Mouse (Mus musculus) embryonic facial prominence, embryonic 11.5 days (tissue): Measurements from ENCODE around the gene Mfn2. TPM values are rescaled to one million over a fixed set of nuclear protein-coding genes. Genes with fewer than 3 reads are reported as not detected.

Source experiments
- ATAC-seq: fragments of 200-750 bp; cut with Nextera tagmentation; replicated peaks from 2 replicates; pipeline ENCODE4 v1.8.0; 2017; ENCODE audit warnings: low read depth; ENCODE audit not compliant: insufficient number of reproducible peaks, low FRiP score, low TSS enrichment
- DNase-seq: peaks from one replicate; pipeline ENCODE4 v3.0.0-alpha.2; 2015; ENCODE audit warnings: low spot score
- H3K27ac ChIP-seq: fragments of 300-500 bp; sonication (generic); replicated peaks from 2 replicates; pipeline ENCODE4 v1.5.1; 2014; ENCODE audit warnings: mild to moderate bottlenecking, low read depth, low read length, control low read depth
- H3K27me3 ChIP-seq: fragments of 300-500 bp; sonication (generic); 2 replicates; pipeline ENCODE4 v1.6.1; 2014; ENCODE audit warnings: mild to moderate bottlenecking, low read length, moderate library complexity, mixed read lengths; ENCODE audit not compliant: control insufficient read depth, insufficient read depth
- H3K36me3 ChIP-seq: fragments of 300-500 bp; sonication (generic); replicated peaks from 2 replicates; pipeline ENCODE4 v1.6.1; 2014; ENCODE audit warnings: low read depth, mild to moderate bottlenecking, low read length, moderate library complexity, mixed read lengths; ENCODE audit not compliant: control insufficient read depth, insufficient read depth
- H3K4me1 ChIP-seq: fragments of 300-500 bp; sonication (generic); 2 replicates; pipeline ENCODE4 v1.6.1; 2014; ENCODE audit warnings: low read length, mixed read lengths; ENCODE audit not compliant: control insufficient read depth, insufficient read depth
- H3K4me2 ChIP-seq: fragments of 300-500 bp; sonication (generic); 2 replicates; pipeline ENCODE4 v1.6.1; 2014; ENCODE audit warnings: low read depth, mild to moderate bottlenecking, control low read depth, low read length, moderate library complexity
- H3K4me3 ChIP-seq: fragments of 300-500 bp; sonication (generic); 2 replicates; pipeline ENCODE4 v1.5.1; 2014; ENCODE audit warnings: low read depth, low read length, control low read depth
- H3K9ac ChIP-seq: fragments of 300-500 bp; sonication (generic); replicated peaks from 2 replicates; pipeline ENCODE4 v1.6.1; 2014; ENCODE audit warnings: mild to moderate bottlenecking, control low read depth, low read length
- H3K9me3 ChIP-seq: fragments of 300-500 bp; sonication (generic); replicated peaks from 2 replicates; pipeline ENCODE4 v1.6.1; 2016; ENCODE audit warnings: mild to moderate bottlenecking, low read length, inconsistent platforms, mixed read lengths; ENCODE audit not compliant: control insufficient read depth
- WGBS: fragments of 180-500 bp; shearing (Covaris S2); extraction: QIAGEN DNeasy Blood & Tissue Kit; methylation state at CpG from one replicate; pipeline ENCODE4 v1.1.7; 2014; 5-methylcytosine and 5-hydroxymethylcytosine counted together
- polyA plus RNA-seq: library from polyadenylated mRNA; unstranded; fragments of >200 nt; fragmentation: Nextera tagmentation; extraction: Ambion mirVana; gene quantifications from 2 replicates; pipeline ENCODE4 v1.2.1, GENCODE M21; 2014

Gene Mfn2
- 23.1 and 28.0 TPM in 2 replicates for polyA plus RNA-seq

- H3K4me1 ChIP-seq: no peaks in the 10 kb centered on the region
- no peaks in the 10 kb centered on the region for H3K9me3 ChIP-seq
- peak within 1 kb of the TSS; percentile 90 for H3K4me3 ChIP-seq
- H3K36me3 ChIP-seq: no peaks in the 10 kb centered on the region
- peak within 1 kb of the TSS; percentile 57 for H3K27ac ChIP-seq
- peak within 1 kb of the TSS; percentile 82 for H3K9ac ChIP-seq
- peak within 1 kb of the TSS; percentile 52 for H3K4me2 ChIP-seq
- peak; percentile 89 for ATAC-seq
- no peaks in the 10 kb centered on the region for H3K27me3 ChIP-seq
- WGBS: under 1% methylated on average over 47 of the region's 59 CpGs
- DNase-seq: peak; percentile 93
These were observed at the start of gene Mfn2 for GRCm38 (mm10) chr4:147904313-147905089. Gene Mfn2 (minus strand): TSS chr4:147904704.

GRCm38 (mm10) chr4:147953590-147953989, 49.1 kb upstream of the Mfn2 start:
- Histone ChIP-seq H3K36me3 (no peaks in the 10 kb centered on the region), H3K27me3 (no peaks in the 10 kb centered on the region), H3K4me3 (no peak overlapping the region), H3K27ac (no peak overlapping the region), H3K4me1 (no peaks in the 10 kb centered on the region), H3K9ac (no peak overlapping the region), H3K4me2 (no peak overlapping the region), H3K9me3 (no peaks in the 10 kb centered on the region)
- WGBS: 10% methylated on average over 4 of the region's 4 CpGs
- ATAC-seq (0 out of 2 replicates have a peak, but pooled peaks have one; percentile 15), DNase-seq (peak; percentile 73)

- no peak overlapping the region for H3K9ac ChIP-seq
- DNase-seq: no peak
- 73% methylated on average over 2 of the region's 2 CpGs for WGBS
- no peak overlapping the region for H3K27ac ChIP-seq
- no peak overlapping the region for H3K4me2 ChIP-seq
- no peak overlapping the region for H3K4me3 ChIP-seq
- peaks cover 8% of the 10 kb centered on the region for H3K36me3 ChIP-seq
- no peak for ATAC-seq
- no peaks in the 10 kb centered on the region for H3K9me3 ChIP-seq
- H3K27me3 ChIP-seq: no peaks in the 10 kb centered on the region
- H3K4me1 ChIP-seq: no peaks in the 10 kb centered on the region
These were observed 43.0 kb upstream of the Mfn2 start for GRCm38 (mm10) chr4:147947511-147947910.

GRCm38 (mm10) chr4:147943005-147943404, 38.5 kb upstream of the Mfn2 start:
- no peaks in the 10 kb centered on the region for H3K27me3 ChIP-seq
- peaks cover 7% of the 10 kb centered on the region; the same call in 1 of the 2 replicates for H3K4me1 ChIP-seq
- WGBS: 91% methylated on average over 1 of the region's 1 CpGs
- no peak overlapping the region for H3K4me3 ChIP-seq
- DNase-seq: no peak
- no peak overlapping the region for H3K9ac ChIP-seq
- H3K36me3 ChIP-seq: peaks cover 8% of the 10 kb centered on the region
- ATAC-seq: no peak
- no peak overlapping the region for H3K27ac ChIP-seq
- no peak overlapping the region for H3K4me2 ChIP-seq
- H3K9me3 ChIP-seq: no peaks in the 10 kb centered on the region

- peak overlapping the region; percentile 76 for H3K9ac ChIP-seq
- no peaks in the 10 kb centered on the region for H3K9me3 ChIP-seq
- H3K27ac ChIP-seq: no peak overlapping the region
- H3K27me3 ChIP-seq: no peaks in the 10 kb centered on the region
- H3K36me3 ChIP-seq: peaks cover 8% of the 10 kb centered on the region
- DNase-seq (no peak), ATAC-seq (peak; percentile 45)
- peak overlapping the region; percentile 96 for H3K4me3 ChIP-seq
- peak overlapping the region; percentile 98 for H3K4me2 ChIP-seq
- H3K4me1 ChIP-seq: peaks cover 7% of the 10 kb centered on the region; the same call in 1 of the 2 replicates
- WGBS: 7% methylated on average over 76 of the region's 88 CpGs
These were observed 36.8 kb upstream of the Mfn2 start for GRCm38 (mm10) chr4:147941045-147942020.

- Histone ChIP-seq H3K27ac (peak within 1 kb of the TSS; percentile 15; the same call in 1 of the 2 replicates), H3K9me3 (no peaks in the 10 kb centered on the region), H3K4me1 (peaks cover 7% of the 10 kb centered on the region; the same call in 1 of the 2 replicates), H3K4me3 (peak within 1 kb of the TSS; percentile 96), H3K4me2 (peak within 1 kb of the TSS; percentile 98), H3K27me3 (no peaks in the 10 kb centered on the region), H3K9ac (peak within 1 kb of the TSS; percentile 76), H3K36me3 (peaks cover 8% of the 10 kb centered on the region)
- DNase-seq (peak; percentile 93), ATAC-seq (peak; percentile 31)
- WGBS: 1% methylated on average over 28 of the region's 35 CpGs
These were observed 36.1 kb upstream of the Mfn2 start, which contains the start of gene 2510039O18Rik for GRCm38 (mm10) chr4:147940576-147941044. Gene 2510039O18Rik (plus strand): TSS chr4:147940895.

- no peak for ATAC-seq
- Histone ChIP-seq H3K4me3 (no peak overlapping the region), H3K27ac (peak overlapping the region; percentile 15; the same call in 1 of the 2 replicates), H3K4me1 (peaks cover 7% of the 10 kb centered on the region; the same call in 1 of the 2 replicates), H3K27me3 (no peaks in the 10 kb centered on the region), H3K9ac (no peak overlapping the region), H3K4me2 (peak overlapping the region; percentile 5; the same call in 1 of the 2 replicates), H3K36me3 (peaks cover 6% of the 10 kb centered on the region), H3K9me3 (no peaks in the 10 kb centered on the region)
- 38% methylated on average over 9 of the region's 9 CpGs for WGBS
- DNase-seq: peak; percentile 36
These were observed 35.6 kb upstream of the Mfn2 start for GRCm38 (mm10) chr4:147940111-147940510.
